Mouse (Mus musculus) ovary, adult 10 weeks (tissue): ENCODE results near the gene Gpha2. TPM values are rescaled to one million over a fixed set of nuclear protein-coding genes. Genes with fewer than 3 reads are reported as not detected.

ENCODE experiments used
- polyA plus RNA-seq: library from polyadenylated mRNA; stranded (reverse); fragments of 350-450 nt; fragmentation: Illumina TruSeq; extraction: RNeasy Lipid Tissue Mini Kit (QIAGEN cat#74804); gene quantifications from one replicate; pipeline ENCODE4 v1.2.3, GENCODE M21; 2014

Gene Gpha2
- not detected for polyA plus RNA-seq

GRCm38 (mm10) chr19:6226135-6226534 is at the start of gene Gpha2:
Gene Gpha2, plus strand, starts transcription at chr19:6226380.

GRCm38 (mm10) chr19:6184131-6184530 is 42.0 kb upstream of the Gpha2 start, which contains the start of gene Majin:
Gene Majin, plus strand, starts transcription at chr19:6184388.

GRCm38 (mm10) chr19:6235084-6236052 is 9.2 kb downstream of the Gpha2 start, which contains the start of gene Ppp2r5b:
Gene Ppp2r5b, minus strand, starts transcription at chr19:6235872.

GRCm38 (mm10) chr19:6241274-6242107 is 15.3 kb downstream of the Gpha2 start, which contains the start of gene Atg2a:
Gene Atg2a, plus strand, starts transcription at chr19:6241668.

GRCm38 (mm10) chr19:6276426-6277421 is 50.5 kb downstream of the Gpha2 start, which contains the start of gene Ehd1:
Gene Ehd1, plus strand, starts transcription at chr19:6276725.

Other genes with a start within 250 kb of the Gpha2 start
- gene Slc22a20, start 240.2 kb upstream of the Gpha2 start, polyA plus RNA-seq = not detected
- gene Capn1, start 210.5 kb upstream of the Gpha2 start, polyA plus RNA-seq = 0.74 TPM
- 0.37 TPM for gene Syvn1, start 179.8 kb upstream of the Gpha2 start, polyA plus RNA-seq
- 25.1 TPM for gene Mrpl49, start 168.6 kb upstream of the Gpha2 start, polyA plus RNA-seq
- 9.8 TPM for gene Fau, start 168.5 kb upstream of the Gpha2 start, polyA plus RNA-seq
- not detected for gene Znhit2, start 165.2 kb upstream of the Gpha2 start, polyA plus RNA-seq
- 0.97 TPM for gene Tm7sf2, start 158.0 kb upstream of the Gpha2 start, polyA plus RNA-seq
- 4.0 TPM for gene Vps51, start 149.1 kb upstream of the Gpha2 start, polyA plus RNA-seq
- gene Tmem262, start 146.3 kb upstream of the Gpha2 start, polyA plus RNA-seq = not detected
- gene Gm28374, start 144.1 kb upstream of the Gpha2 start, polyA plus RNA-seq = not detected
- 0.71 TPM for gene Zfpl1, start 141.4 kb upstream of the Gpha2 start, polyA plus RNA-seq
- 10.8 TPM for gene Cdca5, start 141.4 kb upstream of the Gpha2 start, polyA plus RNA-seq
- gene AC131692.1, start 132.0 kb upstream of the Gpha2 start, polyA plus RNA-seq = not detected
- not detected for gene Naaladl1, start 120.6 kb upstream of the Gpha2 start, polyA plus RNA-seq
- 0.97 TPM for gene Sac3d1, start 107.7 kb upstream of the Gpha2 start, polyA plus RNA-seq
- gene Snx15, start 98.1 kb upstream of the Gpha2 start, polyA plus RNA-seq = 2.1 TPM
- not detected for gene Batf2, start 85.4 kb upstream of the Gpha2 start, polyA plus RNA-seq
- 1.0 TPM for gene Arl2, start 84.8 kb upstream of the Gpha2 start, polyA plus RNA-seq
- gene Majin, start 42.0 kb upstream of the Gpha2 start, polyA plus RNA-seq = not detected
- gene Ppp2r5b, start 9.5 kb downstream of the Gpha2 start, polyA plus RNA-seq = 1.1 TPM
- not detected for gene Atg2a, start 15.3 kb downstream of the Gpha2 start, polyA plus RNA-seq
- gene Ehd1, start 50.3 kb downstream of the Gpha2 start, polyA plus RNA-seq = 10.2 TPM
- gene Cdc42bpg, start 80.1 kb downstream of the Gpha2 start, polyA plus RNA-seq = 1.2 TPM
- gene Men1, start 108.6 kb downstream of the Gpha2 start, polyA plus RNA-seq = 8.8 TPM
- gene Map4k2, start 114.8 kb downstream of the Gpha2 start, polyA plus RNA-seq = 3.8 TPM
- 146 TPM for gene Sf1, start 137.3 kb downstream of the Gpha2 start, polyA plus RNA-seq
- 9.0 TPM for gene Pygm, start 158.0 kb downstream of the Gpha2 start, polyA plus RNA-seq
- 0.83 TPM for gene Rasgrp2, start 173.0 kb downstream of the Gpha2 start, polyA plus RNA-seq
- 0.14 TPM for gene Nrxn2, start 192.4 kb downstream of the Gpha2 start, polyA plus RNA-seq